Mouse (Mus musculus) liver, postnatal 0 days (tissue): Measurements from ENCODE around the gene Gm20388.

Source experiments
- CTCF ChIP-seq: sonication (generic); IDR thresholded peaks from 2 replicates; pipeline ENCODE4 v1.5.1; 2016; ENCODE audit warnings: antibody characterized with exemption, low read depth
- EP300 ChIP-seq: IDR thresholded peaks from 2 replicates; pipeline ENCODE4 v1.6.1; 2016; ENCODE audit warnings: antibody characterized with exemption, low read depth, mild to moderate bottlenecking

DNA sequence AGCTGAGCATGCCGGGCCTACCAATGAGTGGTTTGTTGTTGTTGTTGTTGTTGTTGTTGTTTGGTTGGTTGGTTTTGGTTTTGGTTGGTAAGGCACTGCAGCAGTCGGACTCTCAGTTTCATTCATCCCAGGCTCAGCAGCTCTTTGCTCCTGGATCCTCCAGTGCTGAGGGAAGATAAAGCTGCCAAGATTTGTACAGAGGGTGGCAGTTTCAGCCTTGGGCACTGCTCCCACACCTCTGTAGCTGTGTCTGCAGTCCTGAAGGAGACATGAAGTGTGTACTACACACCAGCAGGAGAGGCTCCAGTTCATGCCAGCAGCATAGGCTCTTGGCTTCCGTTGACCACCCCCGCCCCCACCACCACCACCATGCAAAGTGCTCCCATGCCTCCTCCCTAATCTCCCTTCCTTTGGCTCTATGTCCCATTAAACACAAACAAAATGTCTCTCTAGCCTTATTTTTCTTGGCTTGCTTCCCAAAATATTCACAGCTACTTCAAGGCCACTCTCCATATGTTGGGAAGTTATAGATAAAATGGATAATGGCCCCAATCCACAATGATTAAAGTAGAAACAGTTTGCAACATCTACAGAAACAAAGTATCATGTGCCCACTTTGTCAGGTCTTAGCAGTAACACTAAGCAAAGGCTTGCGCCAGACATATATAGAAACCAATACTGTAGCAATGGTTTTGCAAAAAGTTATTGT lies 3740.9 kb downstream of the Gm20388 start:
- TF ChIP-seq CTCF (no peak), EP300 (no peak)
